Mouse (Mus musculus) testis, adult 2 months (tissue): ENCODE results near the gene Arhgap31. TPM values are rescaled to one million over a fixed set of nuclear protein-coding genes. Genes with fewer than 3 reads are reported as not detected.

ENCODE experiments used
- H3K27ac ChIP-seq: fragments of 200-500 bp; 2 replicates; pipeline ENCODE4 v1.5.1; 2012; ENCODE audit warnings: low read depth, low read length; ENCODE audit not compliant: control insufficient read depth, insufficient read depth
- H3K27me3 ChIP-seq: fragments of 200-500 bp; 2 replicates; pipeline ENCODE4 v1.6.1; 2012; ENCODE audit warnings: mild to moderate bottlenecking, low read length, moderate library complexity; ENCODE audit not compliant: control insufficient read depth, insufficient read depth
- H3K36me3 ChIP-seq: fragments of 200-500 bp; 2 replicates; pipeline ENCODE4 v1.6.1; 2012; ENCODE audit warnings: mild to moderate bottlenecking, low read length; ENCODE audit not compliant: control insufficient read depth, insufficient read depth
- H3K4me1 ChIP-seq: fragments of 200-500 bp; 2 replicates; pipeline ENCODE4 v1.6.1; 2012; ENCODE audit warnings: low read length; ENCODE audit not compliant: control insufficient read depth, insufficient read depth
- H3K4me3 ChIP-seq: fragments of 200-500 bp; 2 replicates; pipeline ENCODE4 v1.5.1; 2012; ENCODE audit warnings: low read depth, mild to moderate bottlenecking, low read length, moderate library complexity, mixed read lengths; ENCODE audit not compliant: control insufficient read depth
- CTCF ChIP-seq: fragments of 200-500 bp; IDR thresholded peaks from 2 replicates; pipeline ENCODE4 v1.5.1; 2012; ENCODE audit warnings: low read depth, mild to moderate bottlenecking, inconsistent platforms, low read length, moderate library complexity; ENCODE audit not compliant: control insufficient read depth, insufficient read depth, insufficient replicate concordance
- POLR2A ChIP-seq: fragments of 200-500 bp; IDR thresholded peaks from 2 replicates; pipeline ENCODE4 v1.6.1; 2012; ENCODE audit warnings: low read depth, mild to moderate bottlenecking, inconsistent platforms, low read length, moderate library complexity; ENCODE audit not compliant: control insufficient read depth
- polyA plus RNA-seq: library from polyadenylated mRNA; depleted of rRNA; stranded (reverse); fragments of >200 nt; gene quantifications from 2 replicates; pipeline ENCODE4 v1.2.3, GENCODE M21; 2012

The Arhgap31 gene
- polyA plus RNA-seq, 1 experiment, result 2.6 TPM

DNA sequence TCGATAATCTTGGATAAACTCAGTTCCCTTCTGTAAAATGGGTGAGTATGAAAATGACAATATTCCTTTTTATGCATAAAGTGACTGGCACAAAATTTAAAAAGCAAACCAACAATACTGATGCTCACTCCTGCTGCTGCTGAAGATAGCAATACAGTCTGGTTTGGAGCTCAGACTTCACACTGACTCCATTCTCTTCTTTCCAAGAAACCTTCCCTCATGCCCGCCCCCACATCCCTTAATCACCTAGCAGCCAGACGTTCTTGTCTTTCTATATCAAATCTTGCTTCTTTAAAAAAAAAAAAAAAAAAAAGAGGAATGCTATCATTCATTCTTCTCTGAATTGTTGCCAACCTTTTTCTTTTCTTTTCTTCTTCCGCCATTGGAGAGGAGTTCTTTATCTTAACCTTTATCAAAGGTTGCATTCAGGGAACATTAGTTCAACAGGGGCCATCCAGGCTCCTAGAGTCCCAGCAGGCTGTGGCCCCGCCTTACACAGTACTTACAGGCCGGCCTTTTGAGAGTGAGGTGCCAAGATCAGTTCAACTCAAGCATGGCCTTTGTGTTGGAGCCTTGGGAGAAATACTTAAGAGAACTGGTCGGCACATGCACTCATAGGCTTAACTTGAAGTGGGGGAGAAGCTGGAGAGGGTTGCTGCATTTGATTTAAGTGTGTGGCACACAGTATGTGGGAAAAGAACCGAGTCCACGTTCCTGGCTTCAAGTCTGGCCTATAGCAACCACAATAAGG, 7.4 kb downstream of the Arhgap31 start:
- TF ChIP-seq CTCF (no peak), POLR2A (no peak)
- no peaks in the 10 kb centered on the region for H3K27me3 ChIP-seq
- H3K4me3 ChIP-seq, result no peak overlapping the region
- H3K36me3 ChIP-seq, result no peaks in the 10 kb centered on the region
- H3K4me1 ChIP-seq, result no peaks in the 10 kb centered on the region; the same call in 1 of the 2 replicates
- no peak overlapping the region for H3K27ac ChIP-seq

GRCm38 (mm10) chr16:38703501-38703900, 9.6 kb downstream of the Arhgap31 start:
- H3K27ac ChIP-seq, result no peak overlapping the region
- H3K27me3 ChIP-seq, result no peaks in the 10 kb centered on the region
- H3K36me3 ChIP-seq, result no peaks in the 10 kb centered on the region
- peaks cover 2% of the 10 kb centered on the region; the same call in 1 of the 2 replicates for H3K4me1 ChIP-seq
- no peak for TF ChIP-seq POLR2A
- TF ChIP-seq CTCF, result no peak
- no peak overlapping the region for H3K4me3 ChIP-seq

GRCm38 (mm10) chr16:38702316-38702715, 10.8 kb downstream of the Arhgap31 start:
- no peak overlapping the region for H3K27ac ChIP-seq
- TF ChIP-seq POLR2A (no peak), CTCF (no peak)

DNA sequence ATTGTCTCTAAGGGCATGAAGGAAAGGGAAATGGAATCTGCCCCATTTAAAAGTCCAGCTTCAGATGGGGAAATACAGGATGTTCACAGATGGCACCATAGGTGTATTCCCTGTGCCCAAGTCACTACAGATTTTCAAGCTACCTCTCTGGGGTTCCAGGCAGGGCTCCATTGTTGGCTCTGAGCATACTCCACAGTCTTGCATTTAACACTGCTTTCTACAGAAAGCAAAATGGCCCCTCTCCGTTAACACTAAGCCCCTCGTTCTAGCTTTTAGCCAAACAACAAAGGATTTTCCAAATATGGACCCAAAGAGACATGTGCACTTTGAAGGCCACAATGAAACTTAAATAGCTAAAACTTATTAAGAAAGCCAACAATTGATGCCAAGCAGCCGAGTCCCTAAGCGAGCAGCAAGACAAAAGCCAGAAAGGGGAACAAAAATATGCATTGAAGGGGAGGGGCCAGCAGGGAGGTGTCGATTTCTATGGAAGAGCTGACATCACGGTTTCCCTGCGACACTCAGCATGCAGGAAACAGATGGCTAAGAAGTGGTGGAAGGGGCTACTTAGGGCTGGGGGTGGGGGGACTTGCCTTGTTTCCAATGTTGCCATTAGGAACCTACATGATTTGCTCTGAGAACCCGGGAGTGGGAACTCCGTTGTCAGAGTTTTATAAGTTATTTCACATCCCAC, 11.4 kb downstream of the Arhgap31 start:
- no peaks in the 10 kb centered on the region for H3K27me3 ChIP-seq
- H3K4me3 ChIP-seq, result no peak overlapping the region
- no peak for TF ChIP-seq POLR2A
- TF ChIP-seq CTCF, result no peak
- peaks cover 2% of the 10 kb centered on the region; the same call in 1 of the 2 replicates for H3K4me1 ChIP-seq
- H3K27ac ChIP-seq, result no peak overlapping the region
- no peaks in the 10 kb centered on the region for H3K36me3 ChIP-seq

More at GRCm38 (mm10) chr16:38702316-38702715, 10.8 kb downstream of the Arhgap31 start:
- peaks cover 2% of the 10 kb centered on the region; the same call in 1 of the 2 replicates for H3K4me1 ChIP-seq
- no peaks in the 10 kb centered on the region for H3K27me3 ChIP-seq
- no peak overlapping the region for H3K4me3 ChIP-seq
- H3K36me3 ChIP-seq, result no peaks in the 10 kb centered on the region

DNA sequence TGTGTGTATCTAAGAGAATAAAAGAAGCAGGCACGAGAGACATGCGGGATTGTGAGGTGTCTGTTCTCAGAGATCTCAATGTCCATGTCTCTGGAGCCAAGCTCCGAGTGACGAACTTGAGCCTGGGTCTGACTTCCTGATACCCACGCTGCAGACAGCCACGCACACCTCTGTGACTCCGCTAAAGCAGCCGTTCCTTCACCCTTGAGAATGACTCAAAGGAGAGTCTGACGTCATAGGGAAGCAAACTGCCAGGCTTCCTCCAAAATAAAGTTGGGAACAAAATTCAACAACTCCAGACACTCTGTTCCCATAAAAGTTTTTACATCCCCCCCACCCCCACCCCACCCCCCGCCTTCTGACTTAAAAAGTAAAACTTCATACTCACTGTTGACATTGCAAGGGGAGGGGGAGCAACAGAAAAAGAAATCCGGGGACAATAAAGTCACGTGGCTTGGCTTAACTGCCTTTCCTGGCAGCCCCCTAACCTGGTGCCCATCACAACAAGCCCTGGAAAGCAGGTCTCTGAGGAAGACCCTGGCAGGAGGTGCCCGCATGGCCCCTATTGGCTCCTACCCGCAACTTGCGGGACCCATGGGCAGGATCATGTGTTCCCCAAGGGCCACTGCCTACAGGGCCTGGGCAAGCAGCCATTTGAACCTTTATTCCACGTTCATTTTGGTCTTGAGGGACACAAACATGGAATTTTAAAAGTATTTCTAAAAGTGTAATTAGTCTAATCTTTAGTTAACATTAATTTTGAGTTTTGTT, 12.5 kb downstream of the Arhgap31 start:
- H3K27ac ChIP-seq, result no peak overlapping the region
- H3K4me3 ChIP-seq, result no peak overlapping the region
- TF ChIP-seq CTCF (no peak), POLR2A (0 out of 2 replicates have a peak, but pooled peaks have one; percentile 17)
- no peaks in the 10 kb centered on the region for H3K27me3 ChIP-seq
- H3K36me3 ChIP-seq, result no peaks in the 10 kb centered on the region
- peaks cover 2% of the 10 kb centered on the region; the same call in 1 of the 2 replicates for H3K4me1 ChIP-seq

DNA sequence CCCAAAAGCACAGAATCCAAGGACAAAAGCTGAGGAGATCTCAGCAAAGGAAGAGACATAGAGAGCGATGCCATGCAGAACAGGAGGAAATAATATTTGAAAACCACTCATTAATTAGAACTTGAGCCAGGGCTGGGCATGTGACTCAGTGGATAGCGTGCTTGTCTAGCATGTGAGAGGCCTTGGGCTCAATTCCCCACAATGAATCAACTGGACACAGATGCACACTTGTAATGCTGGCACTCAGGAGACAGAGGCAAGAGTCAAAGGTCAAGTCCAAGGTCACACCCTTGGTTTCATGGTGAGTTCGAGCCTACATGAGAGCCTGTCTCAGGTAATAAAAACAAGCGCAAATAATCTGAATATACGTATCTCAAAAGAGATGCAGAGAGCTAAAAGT, 15.5 kb downstream of the Arhgap31 start:
- no peak overlapping the region for H3K27ac ChIP-seq
- H3K4me3 ChIP-seq, result no peak overlapping the region
- peaks cover 2% of the 10 kb centered on the region; the same call in 1 of the 2 replicates for H3K4me1 ChIP-seq
- no peaks in the 10 kb centered on the region for H3K27me3 ChIP-seq
- TF ChIP-seq POLR2A (no peak), CTCF (no peak)
- no peaks in the 10 kb centered on the region for H3K36me3 ChIP-seq
